Mouse (Mus musculus) spleen, adult 2 months (tissue): ENCODE measurements around the gene Jhy.

Experiments
- CTCF ChIP-seq: fragments of 200-500 bp; IDR thresholded peaks from 2 replicates; pipeline ENCODE4 v1.5.1; 2011; ENCODE audit warnings: mild to moderate bottlenecking, inconsistent platforms; ENCODE audit not compliant: insufficient read depth, insufficient read length, insufficient replicate concordance; ENCODE audit errors: extremely low read depth
- POLR2A ChIP-seq: fragments of 200-500 bp; IDR thresholded peaks from 2 replicates; pipeline ENCODE4 v1.6.1; 2011; ENCODE audit warnings: low read depth, low read length, inconsistent platforms

DNA sequence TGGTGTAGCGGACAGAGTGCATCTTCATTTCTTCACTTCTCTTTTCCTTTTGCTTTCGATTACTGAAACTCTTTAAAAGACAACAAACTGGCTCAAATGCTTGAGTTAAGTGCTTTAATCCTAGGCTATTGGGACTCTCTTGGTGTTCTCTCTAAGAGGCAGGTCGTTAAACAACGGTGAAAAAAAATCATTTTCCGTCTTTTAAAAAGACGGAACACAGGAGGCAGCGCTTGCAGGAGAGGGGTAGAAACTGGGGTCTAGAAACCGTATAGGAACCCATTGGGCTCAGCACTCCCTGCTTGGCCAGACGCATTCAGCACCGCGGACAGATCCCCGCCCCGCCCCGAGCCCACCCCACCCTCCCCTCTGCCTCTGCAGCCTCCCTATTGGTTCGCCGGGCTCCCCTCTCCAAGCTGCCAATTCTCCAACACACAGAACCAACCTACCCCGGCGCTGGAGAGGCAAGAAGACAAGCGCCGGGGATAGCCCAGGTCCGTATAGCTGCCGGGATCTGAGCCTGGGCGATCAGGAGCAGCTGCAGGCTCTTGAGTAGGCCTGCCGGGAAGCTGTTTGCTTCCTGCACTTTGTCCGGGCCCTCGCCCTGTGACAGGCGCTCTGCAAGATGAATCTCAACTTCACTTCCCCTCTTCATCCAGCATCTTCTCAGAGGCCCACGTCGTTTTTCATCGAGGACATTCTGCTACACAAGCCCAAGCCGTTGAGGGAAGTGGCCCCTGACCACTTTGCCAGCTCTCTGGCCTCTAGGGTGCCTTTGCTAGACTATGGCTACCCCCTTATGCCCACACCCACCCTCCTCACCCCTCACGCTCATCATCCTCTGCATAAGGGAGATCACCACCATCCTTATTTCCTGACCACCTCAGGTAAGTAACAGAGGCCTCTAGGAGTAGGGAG is 90.1 kb downstream of the Jhy start, which contains the start of gene Bsx:
- TF ChIP-seq POLR2A (no peak), CTCF (no peak)
